Mouse (Mus musculus) embryonic facial prominence, embryonic 10.5 days (tissue): ENCODE results near the gene Atcay. TPM values are rescaled to one million over a fixed set of nuclear protein-coding genes. Genes with fewer than 3 reads are reported as not detected.
"Not testable (repeated sequence)": the region's sequence is repeated elsewhere in the genome, so short reads cannot be mapped to it uniquely, and the experiment has no call there.

Experiments
- DNase-seq: peaks from one replicate; pipeline ENCODE4 v3.0.0-alpha.2; 2017; ENCODE audit warnings: low spot score
- H3K27ac ChIP-seq: fragments of 300-500 bp; sonication (generic); replicated peaks from 2 replicates; pipeline ENCODE4 v1.5.1; 2016; ENCODE audit warnings: mild to moderate bottlenecking
- H3K27me3 ChIP-seq: fragments of 300-500 bp; sonication (generic); replicated peaks from 2 replicates; pipeline ENCODE4 v1.6.1; 2016; ENCODE audit warnings: low read depth, mild to moderate bottlenecking; ENCODE audit not compliant: poor library complexity, severe bottlenecking
- H3K36me3 ChIP-seq: fragments of 300-500 bp; sonication (generic); replicated peaks from 2 replicates; pipeline ENCODE4 v1.6.1; 2016; ENCODE audit warnings: mild to moderate bottlenecking, moderate library complexity
- H3K4me1 ChIP-seq: fragments of 300-500 bp; sonication (generic); 2 replicates; pipeline ENCODE4 v1.6.1; 2016
- H3K4me3 ChIP-seq: fragments of 300-500 bp; sonication (generic); 2 replicates; pipeline ENCODE4 v1.5.1; 2016; ENCODE audit warnings: mild to moderate bottlenecking, moderate library complexity
- H3K9me3 ChIP-seq: fragments of 300-500 bp; sonication (generic); 2 replicates; pipeline ENCODE4 v1.6.1; 2016; ENCODE audit warnings: mild to moderate bottlenecking
- WGBS: fragments of 180-500 bp; shearing (Covaris S2); methylation state at CpG from one replicate; pipeline ENCODE4 v1.1.7; 2016; 5-methylcytosine and 5-hydroxymethylcytosine counted together
- polyA plus RNA-seq: library from polyadenylated mRNA; unstranded; fragments of >200 nt; fragmentation: Nextera tagmentation; extraction: Ambion mirVana; gene quantifications from 2 replicates; pipeline ENCODE4 v1.2.1, GENCODE M21; 2016

Gene Atcay
- polyA plus RNA-seq, 1 experiment from 2014 or later = 3.6 TPM

- 0 out of 2 replicates have a peak overlapping the region, but pooled peaks have one; percentile 76 for H3K4me3 ChIP-seq
- H3K36me3 ChIP-seq = peaks cover 77% of the 10 kb centered on the region
Observed at GRCm38 (mm10) chr10:81180946-81181345, 49.7 kb downstream of the Atcay start.

GRCm38 (mm10) chr10:81179451-81180342 lies 50.9 kb downstream of the Atcay start:
- WGBS = 93% methylated on average over 32 of the region's 32 CpGs
- peak overlapping the region; percentile 76; the same call in 1 of the 2 replicates for H3K4me3 ChIP-seq
- H3K36me3 ChIP-seq = peaks cover 66% of the 10 kb centered on the region

More at GRCm38 (mm10) chr10:81180946-81181345, 49.7 kb downstream of the Atcay start:
- no peaks in the 10 kb centered on the region for H3K9me3 ChIP-seq
- H3K27me3 ChIP-seq = no peaks in the 10 kb centered on the region
- peaks cover 67% of the 10 kb centered on the region for H3K4me1 ChIP-seq
- no peak for DNase-seq
- 93% methylated on average over 13 of the region's 13 CpGs for WGBS
- no peak overlapping the region for H3K27ac ChIP-seq

GRCm38 (mm10) chr10:81178927-81179326 lies 51.7 kb downstream of the Atcay start:
- Histone ChIP-seq H3K36me3 (peaks cover 58% of the 10 kb centered on the region), H3K4me3 (peak overlapping the region; percentile 76; the same call in 1 of the 2 replicates), H3K9me3 (no peaks in the 10 kb centered on the region), H3K27me3 (no peaks in the 10 kb centered on the region), H3K4me1 (peaks cover 74% of the 10 kb centered on the region), H3K27ac (no peak overlapping the region)
- no peak for DNase-seq
- WGBS = 91% methylated on average over 11 of the region's 11 CpGs

More at GRCm38 (mm10) chr10:81179451-81180342, 50.9 kb downstream of the Atcay start:
- DNase-seq = no peak
- Histone ChIP-seq H3K27ac (no peak overlapping the region), H3K27me3 (no peaks in the 10 kb centered on the region), H3K9me3 (no peaks in the 10 kb centered on the region), H3K4me1 (peaks cover 74% of the 10 kb centered on the region)

- peak overlapping the region; percentile 98 for H3K27ac ChIP-seq
- no peaks in the 10 kb centered on the region for H3K27me3 ChIP-seq
- DNase-seq = no peak
- no peaks in the 10 kb centered on the region for H3K9me3 ChIP-seq
- peaks cover 57% of the 10 kb centered on the region for H3K36me3 ChIP-seq
- peaks cover 76% of the 10 kb centered on the region for H3K4me1 ChIP-seq
- 74% methylated on average over 14 of the region's 14 CpGs for WGBS
- H3K4me3 ChIP-seq = peak overlapping the region; percentile 76
Observed at GRCm38 (mm10) chr10:81177958-81178712, 52.5 kb downstream of the Atcay start.

GRCm38 (mm10) chr10:81177491-81177925 lies 53.1 kb downstream of the Atcay start:
- DNase-seq = no peak
- H3K36me3 ChIP-seq = peaks cover 56% of the 10 kb centered on the region
- peak overlapping the region; percentile 98 for H3K27ac ChIP-seq
- no peaks in the 10 kb centered on the region for H3K9me3 ChIP-seq
- H3K27me3 ChIP-seq = no peaks in the 10 kb centered on the region
- WGBS = 17% methylated on average over 16 of the region's 16 CpGs
- peak overlapping the region; percentile 76 for H3K4me3 ChIP-seq
- peaks cover 80% of the 10 kb centered on the region for H3K4me1 ChIP-seq

GRCm38 (mm10) chr10:81176466-81177271 lies 54.0 kb downstream of the Atcay start, which contains the start of gene Eef2:
Eef2 (plus strand) TSS chr10:81176631.
- Histone ChIP-seq H3K4me1 (peaks cover 76% of the 10 kb centered on the region), H3K36me3 (peaks cover 47% of the 10 kb centered on the region), H3K27me3 (no peaks in the 10 kb centered on the region), H3K9me3 (no peaks in the 10 kb centered on the region), H3K27ac (peak within 1 kb of the TSS; percentile 98), H3K4me3 (peak within 1 kb of the TSS; percentile 76)
- peak; percentile 98 for DNase-seq
- under 1% methylated on average over 77 of the region's 77 CpGs for whole genome bisulfite sequencing

GRCm38 (mm10) chr10:81175936-81176465 lies 54.6 kb downstream of the Atcay start:
- Histone ChIP-seq H3K27me3 (no peaks in the 10 kb centered on the region), H3K9me3 (no peaks in the 10 kb centered on the region), H3K27ac (peak overlapping the region; percentile 98), H3K4me3 (peak overlapping the region; percentile 76), H3K36me3 (peaks cover 41% of the 10 kb centered on the region), H3K4me1 (peaks cover 70% of the 10 kb centered on the region)
- 10% methylated on average over 13 of the region's 13 CpGs for WGBS
- no peak for DNase-seq

GRCm38 (mm10) chr10:81175345-81175701 lies 55.3 kb downstream of the Atcay start:
- H3K4me1 ChIP-seq = peaks cover 63% of the 10 kb centered on the region
- not testable (repeated sequence) for H3K9me3 ChIP-seq, H3K27me3 ChIP-seq, DNase-seq
- peaks cover 34% of the 10 kb centered on the region for H3K36me3 ChIP-seq
- H3K4me3 ChIP-seq = peak overlapping the region; percentile 58
- 20% methylated on average over 4 of the region's 4 CpGs for WGBS
- peak overlapping the region; percentile 98 for H3K27ac ChIP-seq

- peaks cover 28% of the 10 kb centered on the region for H3K36me3 ChIP-seq
- DNase-seq = peak; percentile 93
- H3K4me3 ChIP-seq = peak overlapping the region; percentile 58
- whole genome bisulfite sequencing = 2% methylated on average over 29 of the region's 29 CpGs
- no peaks in the 10 kb centered on the region for H3K27me3 ChIP-seq
- no peaks in the 10 kb centered on the region for H3K9me3 ChIP-seq
- peak overlapping the region; percentile 98 for H3K27ac ChIP-seq
- peaks cover 58% of the 10 kb centered on the region for H3K4me1 ChIP-seq
Observed at GRCm38 (mm10) chr10:81174617-81175344, 55.9 kb downstream of the Atcay start.

- peak overlapping the region; percentile 58 for H3K4me3 ChIP-seq
- 4% methylated on average over 21 of the region's 21 CpGs for WGBS
Observed at GRCm38 (mm10) chr10:81173132-81173531, 57.5 kb downstream of the Atcay start.

GRCm38 (mm10) chr10:81169411-81169900 lies 61.2 kb downstream of the Atcay start:
- H3K9me3 ChIP-seq, DNase-seq, H3K27me3 ChIP-seq, H3K27ac ChIP-seq: not testable (repeated sequence)
- Histone ChIP-seq H3K4me1 (peaks cover 56% of the 10 kb centered on the region), H3K4me3 (peak overlapping the region; percentile 99; the same call in 1 of the 2 replicates), H3K36me3 (peaks cover 15% of the 10 kb centered on the region)
- WGBS = 44% methylated on average over 14 of the region's 14 CpGs

More at GRCm38 (mm10) chr10:81173132-81173531, 57.5 kb downstream of the Atcay start:
- H3K4me1 ChIP-seq = peaks cover 57% of the 10 kb centered on the region
- no peaks in the 10 kb centered on the region for H3K27me3 ChIP-seq
- DNase-seq = peak; percentile 91
- H3K27ac ChIP-seq = peak overlapping the region; percentile 98
- H3K9me3 ChIP-seq = no peaks in the 10 kb centered on the region
- H3K36me3 ChIP-seq = peaks cover 12% of the 10 kb centered on the region
